Mouse (Mus musculus) myocyte (in vitro differentiated cells): ENCODE results near the gene Lpcat4.

Source experiments
- E2F4 ChIP-seq: IDR thresholded peaks from one replicate; pipeline ENCODE4 v1.6.1; 2011; ENCODE audit warnings: mild to moderate bottlenecking, control low read depth, moderate library complexity; ENCODE audit not compliant: insufficient read depth
- MAX ChIP-seq: IDR thresholded peaks from one replicate; pipeline ENCODE4 v1.6.1; 2011; ENCODE audit warnings: low read depth, mild to moderate bottlenecking, control low read depth
- MYOD1 ChIP-seq, 3 experiments: IDR thresholded peaks; one replicate each; pipeline ENCODE4 v1.6.1; 2011; ENCODE audit warnings: control low read depth in 2 of 3, low read depth in 2 of 3, mild to moderate bottlenecking in 2 of 3, moderate library complexity in 1 of 3; ENCODE audit not compliant: insufficient read length in 2 of 3, control insufficient read depth in 1 of 3
- MYOG ChIP-seq, 3 experiments: IDR thresholded peaks; one replicate each; pipeline ENCODE4 v1.6.1; 2011; ENCODE audit warnings: control low read depth in 2 of 3, low read depth in 2 of 3, mild to moderate bottlenecking in 2 of 3; ENCODE audit not compliant: insufficient read length in 2 of 3, control insufficient read depth in 1 of 3, insufficient read depth in 1 of 3
- POLR2A ChIP-seq: IDR thresholded peaks from one replicate; pipeline ENCODE4 v1.6.1; 2011; ENCODE audit warnings: low read depth, mild to moderate bottlenecking, control low read depth, moderate library complexity; ENCODE audit not compliant: insufficient read length
- POLR2AphosphoS2 ChIP-seq: IDR thresholded peaks from one replicate; pipeline ENCODE4 v1.6.1; 2011; ENCODE audit warnings: low read depth, control low read depth; ENCODE audit not compliant: insufficient read length
- REST ChIP-seq: IDR thresholded peaks from one replicate; pipeline ENCODE4 v1.6.1; 2011; ENCODE audit warnings: mild to moderate bottlenecking, control low read depth, moderate library complexity; ENCODE audit not compliant: insufficient read depth, insufficient read length
- SRF ChIP-seq: IDR thresholded peaks from one replicate; pipeline ENCODE4 v1.6.1; 2011; ENCODE audit warnings: low read depth; ENCODE audit not compliant: control insufficient read depth, insufficient read length
- TCF12 ChIP-seq: IDR thresholded peaks from one replicate; pipeline ENCODE4 v1.6.1; 2011; ENCODE audit warnings: mild to moderate bottlenecking, control low read depth; ENCODE audit not compliant: poor library complexity, insufficient read depth, severe bottlenecking
- TCF3 ChIP-seq: IDR thresholded peaks from one replicate; pipeline ENCODE4 v1.6.1; 2011; ENCODE audit warnings: low read depth, control low read depth; ENCODE audit not compliant: insufficient read length
- USF1 ChIP-seq: IDR thresholded peaks from one replicate; pipeline ENCODE4 v1.6.1; 2011; ENCODE audit warnings: low read depth, mild to moderate bottlenecking, control low read depth, moderate library complexity

DNA sequence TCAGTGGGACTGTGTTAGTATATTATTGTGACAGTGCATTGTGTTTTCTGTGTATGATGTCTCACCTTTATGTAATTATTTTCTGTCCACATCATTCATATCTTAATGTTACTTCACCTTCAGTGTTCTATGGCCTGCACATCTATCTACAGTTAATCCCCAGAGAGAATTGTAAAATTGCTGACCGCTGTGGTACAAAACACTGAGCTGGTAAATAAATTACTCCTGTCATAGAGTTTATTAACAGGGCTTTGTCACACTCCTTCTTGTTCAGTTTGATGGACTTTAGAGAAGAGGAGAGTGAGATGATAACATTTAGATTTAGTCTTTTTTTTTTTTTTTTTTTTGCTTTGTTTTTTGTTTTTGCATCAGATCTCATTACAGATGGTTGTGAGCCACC is 43.6 kb downstream of the Lpcat4 start:
- no peak for TF ChIP-seq POLR2A
- TF ChIP-seq E2F4: no peak
- no peak for TF ChIP-seq MYOD1 (IDR thresholded peaks at IDR 0.05; ENCODE audit: control insufficient read depth in 1 of 3, insufficient read length in 2 of 3, low read depth in 2 of 3)
- no peak for TF ChIP-seq MAX
- TF ChIP-seq USF1: no peak
- TF ChIP-seq POLR2AphosphoS2: no peak
- no peak for TF ChIP-seq SRF
- no peak for TF ChIP-seq MYOG (IDR thresholded peaks at IDR 0.05; ENCODE audit: control insufficient read depth in 1 of 3, insufficient read depth in 1 of 3, insufficient read length in 2 of 3, low read depth in 2 of 3)
- TF ChIP-seq REST: no peak
- TF ChIP-seq TCF12: no peak
- TF ChIP-seq TCF3: no peak
